Mouse (Mus musculus): ENCODE data around the gene Zfp385c. TPM values are rescaled to one million over a fixed set of nuclear protein-coding genes. Genes with fewer than 3 reads are reported as not detected.

The Zfp385c gene
- 0.32 to 0.76 TPM (median 0.49 TPM) in 3 replicates for total RNA-seq (2017)

GRCm38 (mm10) chr11:100692164-100692616 is at the start of gene Zfp385c:
TSS of gene Zfp385c (minus strand) at chr11:100692455.
- no peak for ATAC-seq (replicated peaks; ENCODE audit: insufficient number of reproducible peaks, low FRiP score, low TSS enrichment, poor library complexity, severe bottlenecking)

- ATAC-seq (replicated peaks; ENCODE audit: insufficient number of reproducible peaks, low FRiP score, low TSS enrichment, poor library complexity, severe bottlenecking): no peak
Measured at GRCm38 (mm10) chr11:100741348-100741747, 49.1 kb upstream of the Zfp385c start.

- no peak for ATAC-seq (replicated peaks; ENCODE audit: insufficient number of reproducible peaks, low FRiP score, low TSS enrichment, poor library complexity, severe bottlenecking)
Measured at GRCm38 (mm10) chr11:100738749-100739148, 46.5 kb upstream of the Zfp385c start.

- ATAC-seq (replicated peaks; ENCODE audit: insufficient number of reproducible peaks, low FRiP score, low TSS enrichment, poor library complexity, severe bottlenecking): peak; percentile 97
Measured at GRCm38 (mm10) chr11:100738066-100738604, 45.9 kb upstream of the Zfp385c start, which contains the start of gene Rab5c. TSS of gene Rab5c (minus strand) at chr11:100738215.

- ATAC-seq (replicated peaks; ENCODE audit: insufficient number of reproducible peaks, low FRiP score, low TSS enrichment, poor library complexity, severe bottlenecking): no peak
Measured at GRCm38 (mm10) chr11:100737105-100737733, 45.0 kb upstream of the Zfp385c start.

- no peak for ATAC-seq (replicated peaks; ENCODE audit: insufficient number of reproducible peaks, low FRiP score, low TSS enrichment, poor library complexity, severe bottlenecking)
Measured at GRCm38 (mm10) chr11:100736746-100737080, 44.5 kb upstream of the Zfp385c start.

GRCm38 (mm10) chr11:100735954-100736745 is 43.9 kb upstream of the Zfp385c start:
- ATAC-seq (replicated peaks; ENCODE audit: insufficient number of reproducible peaks, low FRiP score, low TSS enrichment, poor library complexity, severe bottlenecking): no peak

GRCm38 (mm10) chr11:100735134-100735865 is 43.0 kb upstream of the Zfp385c start:
- no peak for ATAC-seq (replicated peaks; ENCODE audit: insufficient number of reproducible peaks, low FRiP score, low TSS enrichment, poor library complexity, severe bottlenecking)

- no peak for ATAC-seq (replicated peaks; ENCODE audit: insufficient number of reproducible peaks, low FRiP score, low TSS enrichment, poor library complexity, severe bottlenecking)
Measured at GRCm38 (mm10) chr11:100730477-100731205, 38.4 kb upstream of the Zfp385c start.

GRCm38 (mm10) chr11:100729976-100730375 is 37.7 kb upstream of the Zfp385c start:
- ATAC-seq (replicated peaks; ENCODE audit: insufficient number of reproducible peaks, low FRiP score, low TSS enrichment, poor library complexity, severe bottlenecking): no peak

- no peak for ATAC-seq (replicated peaks; ENCODE audit: insufficient number of reproducible peaks, low FRiP score, low TSS enrichment, poor library complexity, severe bottlenecking)
Measured at GRCm38 (mm10) chr11:100728601-100729000, 36.3 kb upstream of the Zfp385c start.

GRCm38 (mm10) chr11:100727201-100727600 is 34.9 kb upstream of the Zfp385c start:
- ATAC-seq (replicated peaks; ENCODE audit: insufficient number of reproducible peaks, low FRiP score, low TSS enrichment, poor library complexity, severe bottlenecking): no peak

GRCm38 (mm10) chr11:100724919-100725512 is 32.8 kb upstream of the Zfp385c start:
- ATAC-seq (replicated peaks; ENCODE audit: insufficient number of reproducible peaks, low FRiP score, low TSS enrichment, poor library complexity, severe bottlenecking): no peak

- no peak for ATAC-seq (replicated peaks; ENCODE audit: insufficient number of reproducible peaks, low FRiP score, low TSS enrichment, poor library complexity, severe bottlenecking)
Measured at GRCm38 (mm10) chr11:100722493-100723028, 30.3 kb upstream of the Zfp385c start.

- no peak for ATAC-seq (replicated peaks; ENCODE audit: insufficient number of reproducible peaks, low FRiP score, low TSS enrichment, poor library complexity, severe bottlenecking)
Measured at GRCm38 (mm10) chr11:100721776-100722492, 29.7 kb upstream of the Zfp385c start.

- no peak for ATAC-seq (replicated peaks; ENCODE audit: insufficient number of reproducible peaks, low FRiP score, low TSS enrichment, poor library complexity, severe bottlenecking)
Measured at GRCm38 (mm10) chr11:100721254-100721653, 29.0 kb upstream of the Zfp385c start.

GRCm38 (mm10) chr11:100720345-100720744 is 28.1 kb upstream of the Zfp385c start:
- no peak for ATAC-seq (replicated peaks; ENCODE audit: insufficient number of reproducible peaks, low FRiP score, low TSS enrichment, poor library complexity, severe bottlenecking)

All from monocyte, adult 5-6 weeks (primary cell).